Mouse (Mus musculus) E14TG2a.4 (cell line): ENCODE measurements at regions not wholly inside any gene's neighbourhood (a gene's known extent, or its start where the extent isn't known, plus 50 kb on each side); places are given as distances from the start of the nearest gene placed in this dataset.

ENCODE experiments used
- CTCF ChIP-seq: conservative IDR thresholded peaks from 2 replicates; pipeline ENCODE4 v1.5.1; 2014; ENCODE audit warnings: low read length
- NANOG ChIP-seq: IDR thresholded peaks from 2 replicates; pipeline ENCODE4 v1.6.1; 2014; ENCODE audit warnings: borderline replicate concordance, low read length, mixed read lengths

GRCm38 (mm10) chr16:89631396-89632113 is 60.6 kb upstream of the Krtap11-1 start:
- no peak for TF ChIP-seq CTCF
- TF ChIP-seq NANOG = no peak
